Mouse (Mus musculus) layer of hippocampus, adult 2 months (tissue): ENCODE data around the gene Igsf11. TPM values are rescaled to one million over a fixed set of nuclear protein-coding genes. Genes with fewer than 3 reads are reported as not detected.

Source experiments
- DNase-seq, 2 experiments: peaks; one replicate each; pipeline ENCODE4 v3.0.0; 2022; ENCODE audit warnings: low spot score in 2 of 2
- H3K27ac ChIP-seq: fragments of 200-600 bp; 2 replicates; pipeline ENCODE4 v1.8.1; 2022
- H3K4me3 ChIP-seq: fragments of 200-600 bp; 2 replicates; pipeline ENCODE4 v1.8.1; 2022; ENCODE audit warnings: mild to moderate bottlenecking
- CTCF ChIP-seq: fragments of 200-600 bp; conservative IDR thresholded peaks from 2 replicates; pipeline ENCODE4 v1.8.1; 2022; ENCODE audit warnings: antibody characterized with exemption, mild to moderate bottlenecking, moderate library complexity
- total RNA-seq, 2 experiments: library from RNA; stranded (reverse); gene quantifications; 2 replicates each; pipeline ENCODE4 v1.2.3; 2021

The Igsf11 gene
- total RNA-seq, 2 experiments from 2014 or later: 44.7 to 50.7 TPM

DNA sequence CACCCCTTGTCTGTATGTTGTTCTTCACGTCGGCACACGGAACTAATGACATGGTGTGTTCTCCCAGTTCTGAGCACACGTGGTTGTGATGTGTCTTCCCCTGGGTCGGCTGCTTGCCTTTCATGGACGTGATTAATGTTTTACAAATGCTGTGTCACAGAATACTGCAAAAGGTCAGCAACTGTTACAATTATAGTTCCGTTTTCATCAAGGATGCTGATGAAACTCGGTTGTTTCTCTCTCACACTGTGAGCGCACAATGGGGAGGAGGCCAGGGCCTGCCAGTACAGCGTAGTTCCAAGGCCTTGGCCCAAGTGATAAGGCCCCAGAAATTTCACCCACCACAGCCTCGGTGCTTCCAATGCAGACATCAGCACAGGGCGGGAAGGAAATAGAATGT, 17.0 kb downstream of the Igsf11 start:
- peak overlapping the region; percentile 72 for H3K27ac ChIP-seq
- TF ChIP-seq CTCF: no peak
- no peak for DNase-seq
- no peak overlapping the region for H3K4me3 ChIP-seq

DNA sequence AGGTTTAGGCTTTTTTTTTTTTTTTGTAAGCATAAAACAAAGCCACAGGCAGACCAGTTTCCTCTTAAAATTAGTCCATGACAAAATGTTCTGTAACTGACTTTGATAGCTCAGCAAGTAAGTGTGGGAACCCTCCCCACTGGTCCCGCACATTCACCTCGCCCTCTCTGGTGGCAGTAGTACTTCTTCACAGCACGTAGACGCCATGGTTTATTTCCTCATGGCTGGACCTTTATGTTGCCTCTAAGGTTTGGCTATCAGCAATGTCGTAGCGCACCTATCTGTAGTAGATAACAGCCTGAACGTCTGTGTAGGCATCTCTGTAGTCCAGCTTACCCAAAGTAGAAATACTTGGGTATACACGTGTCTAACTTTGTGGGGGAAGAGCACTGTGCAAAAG, 17.6 kb downstream of the Igsf11 start:
- peak overlapping the region; percentile 72; the same call in 1 of the 2 replicates for H3K27ac ChIP-seq
- no peak for DNase-seq
- TF ChIP-seq CTCF: no peak

DNA sequence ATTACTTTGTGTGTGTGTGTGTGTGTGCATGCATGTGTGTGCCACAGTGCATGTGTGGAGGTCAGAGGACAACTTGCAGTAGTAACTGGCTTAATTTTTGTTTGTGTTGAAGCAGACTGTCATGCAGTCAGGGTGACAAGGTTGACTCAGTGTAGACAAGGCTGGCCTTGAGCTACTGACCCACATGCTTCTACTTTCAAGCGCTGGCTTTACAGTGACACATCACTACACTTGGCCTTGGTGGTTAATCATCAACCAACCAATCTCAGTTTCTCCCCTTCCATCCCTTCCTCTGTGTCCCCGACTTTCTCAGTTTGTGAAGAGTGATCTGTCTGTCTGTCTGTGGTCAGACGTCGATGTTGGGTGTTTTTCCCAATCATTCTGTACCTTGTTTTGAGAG, 23.0 kb downstream of the Igsf11 start:
- no peak for DNase-seq

More for the DNA sequence above, 17.6 kb downstream of the Igsf11 start:
- H3K4me3 ChIP-seq: no peak overlapping the region

DNA sequence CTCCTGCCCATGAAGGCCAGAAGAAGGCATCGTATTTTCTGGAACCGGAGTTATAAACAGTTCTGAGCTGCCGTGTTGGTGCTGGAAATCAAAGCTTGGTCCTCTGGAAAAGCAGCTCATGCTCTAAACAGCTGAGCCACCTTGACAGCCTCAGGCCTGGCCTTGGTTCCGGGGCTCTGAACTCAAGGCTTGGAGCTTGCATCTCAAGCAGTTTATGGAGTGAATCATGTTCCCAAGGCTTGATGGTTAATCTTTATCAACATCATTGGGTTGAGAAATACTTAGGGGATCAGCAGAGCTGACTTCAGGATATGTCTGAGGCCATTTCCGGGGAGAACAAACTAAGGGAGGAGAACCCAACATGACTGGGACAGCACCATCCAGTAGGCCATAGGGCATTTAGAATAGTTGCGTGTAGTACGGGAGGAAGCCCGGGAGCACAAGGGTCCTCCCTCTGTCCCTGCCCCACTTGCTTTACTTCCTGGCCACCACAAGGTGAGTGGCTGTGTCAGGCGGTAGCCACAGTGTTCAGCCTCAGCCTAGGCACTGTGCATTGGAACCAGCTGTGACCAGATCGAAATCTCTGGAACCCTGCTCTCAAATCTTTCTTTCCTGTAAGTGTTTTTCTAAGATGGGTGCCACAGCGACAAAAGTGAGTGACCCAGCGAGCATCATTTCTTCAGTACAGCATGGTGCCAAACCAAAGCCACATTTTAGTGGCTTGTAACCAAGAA, 23.7 kb downstream of the Igsf11 start:
- Histone ChIP-seq H3K4me3 (no peak overlapping the region), H3K27ac (peak overlapping the region; percentile 85)
- DNase-seq: no peak
- TF ChIP-seq CTCF: no peak

More for the DNA sequence above, 23.0 kb downstream of the Igsf11 start:
- no peak overlapping the region for H3K4me3 ChIP-seq
- no peak for TF ChIP-seq CTCF
- no peak overlapping the region; the same call in 1 of the 2 replicates for H3K27ac ChIP-seq

DNA sequence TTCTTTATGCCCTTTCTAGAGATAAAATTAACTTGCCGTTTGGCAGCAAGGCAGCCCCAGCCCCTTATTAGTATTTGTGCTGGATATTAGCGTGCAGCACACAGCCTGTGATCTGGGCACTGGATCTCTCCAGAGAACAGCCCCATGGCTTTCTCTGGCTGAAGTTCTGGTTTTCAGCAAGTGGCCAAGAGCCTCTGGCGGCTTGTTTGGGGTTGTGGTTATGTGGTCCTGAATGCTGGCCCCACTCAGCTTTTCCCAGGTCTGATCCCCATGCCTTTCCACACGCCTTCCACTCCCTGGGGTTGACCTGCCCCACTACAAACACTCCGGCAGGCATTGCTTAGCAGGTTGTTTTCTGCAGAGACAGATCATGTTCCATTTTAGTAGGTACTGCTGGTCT, 24.4 kb downstream of the Igsf11 start:
- Histone ChIP-seq H3K4me3 (no peak overlapping the region), H3K27ac (peak overlapping the region; percentile 85)
- no peak for DNase-seq
- 0 out of 2 replicates have a peak, but pooled peaks have one; percentile 16 for TF ChIP-seq CTCF

DNA sequence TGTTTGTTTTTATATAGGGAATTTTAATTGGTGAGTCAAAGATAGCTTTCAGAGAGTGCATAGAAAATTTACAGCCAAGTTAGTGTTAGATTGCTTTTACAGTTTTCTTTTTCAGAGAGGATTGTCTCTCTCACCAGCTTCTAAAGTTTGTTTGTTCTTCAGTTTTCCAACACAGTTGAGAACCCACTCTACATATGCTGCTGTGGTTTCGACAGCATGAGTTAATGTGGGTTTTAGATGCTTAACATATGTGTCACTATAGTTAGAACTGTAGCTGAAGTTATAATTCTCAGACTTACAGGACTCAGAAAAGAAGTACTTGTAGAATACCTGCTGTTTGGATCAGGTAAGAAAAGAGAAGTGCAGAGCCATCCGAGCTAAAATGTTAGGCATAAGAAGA, 25.6 kb downstream of the Igsf11 start:
- Histone ChIP-seq H3K4me3 (no peak overlapping the region), H3K27ac (peak overlapping the region; percentile 85)
- TF ChIP-seq CTCF: no peak
- peak in 1 of 2 experiments; percentile 8 for DNase-seq

DNA sequence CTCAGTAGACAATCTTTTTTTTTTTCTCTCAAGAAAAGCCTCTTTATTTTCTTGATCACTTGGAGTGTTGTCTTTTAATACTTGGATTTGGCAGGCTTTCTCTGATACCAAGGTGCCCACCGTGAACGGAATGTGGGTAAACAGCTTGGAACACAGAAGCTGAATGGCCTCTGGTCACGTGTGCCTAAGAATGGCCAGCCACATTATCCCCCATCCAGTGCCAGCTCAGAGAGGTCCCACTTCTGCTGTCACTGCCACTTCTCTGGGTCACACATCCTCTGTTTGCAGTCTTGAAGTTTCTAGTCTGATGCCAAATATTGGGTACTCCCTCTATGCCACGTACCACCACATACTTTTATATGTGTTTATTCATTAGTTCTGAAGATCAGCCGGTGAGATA, 28.0 kb downstream of the Igsf11 start:
- Histone ChIP-seq H3K27ac (peak overlapping the region; percentile 85), H3K4me3 (no peak overlapping the region)
- no peak for TF ChIP-seq CTCF
- DNase-seq: no peak

DNA sequence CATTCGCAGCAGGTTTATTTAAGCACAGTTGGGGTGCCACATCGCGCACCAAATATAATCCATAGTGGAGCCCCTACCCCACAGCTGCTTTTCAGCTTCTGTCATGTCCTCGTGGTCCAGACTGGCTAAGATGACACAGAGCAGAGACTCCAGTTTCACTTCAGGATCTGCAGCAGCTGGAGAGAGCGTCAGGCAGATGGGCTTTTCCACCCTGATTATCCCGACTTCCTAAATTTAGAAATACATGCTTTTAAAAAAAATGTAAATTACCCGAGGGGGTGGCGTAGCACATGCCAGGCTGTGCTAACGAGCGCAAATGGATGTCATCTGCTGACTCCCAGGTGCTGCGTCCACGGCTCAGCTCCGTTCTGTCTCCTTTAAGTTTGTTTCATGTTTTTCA, 32.5 kb downstream of the Igsf11 start:
- H3K4me3 ChIP-seq: peak overlapping the region; percentile 28

DNA sequence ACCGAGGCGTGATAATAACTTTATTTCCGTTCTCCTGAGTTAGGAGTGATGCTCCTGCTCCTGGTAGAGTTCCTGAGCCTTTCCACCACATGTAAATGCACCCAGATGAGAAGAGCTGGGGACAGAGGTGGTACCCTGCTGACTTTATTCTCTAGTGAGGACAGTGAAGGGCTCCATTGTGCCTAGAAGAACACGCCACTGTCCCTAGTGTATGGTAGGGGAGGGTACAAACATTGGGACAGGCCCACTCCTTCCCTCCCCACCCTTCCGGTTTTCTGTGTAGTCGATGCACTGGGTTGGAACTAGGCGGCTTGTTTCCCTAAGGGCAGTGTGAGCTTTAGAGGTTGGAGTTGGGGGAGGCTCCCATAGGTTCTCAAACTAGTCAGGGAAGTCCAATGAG, 36.3 kb downstream of the Igsf11 start:
- DNase-seq: no peak
- TF ChIP-seq CTCF: no peak
- Histone ChIP-seq H3K27ac (peak overlapping the region; percentile 87), H3K4me3 (no peak overlapping the region)

More for the DNA sequence above, 32.5 kb downstream of the Igsf11 start:
- TF ChIP-seq CTCF: no peak
- peak; percentile 73 to 83 for DNase-seq
- H3K27ac ChIP-seq: peak overlapping the region; percentile 89

DNA sequence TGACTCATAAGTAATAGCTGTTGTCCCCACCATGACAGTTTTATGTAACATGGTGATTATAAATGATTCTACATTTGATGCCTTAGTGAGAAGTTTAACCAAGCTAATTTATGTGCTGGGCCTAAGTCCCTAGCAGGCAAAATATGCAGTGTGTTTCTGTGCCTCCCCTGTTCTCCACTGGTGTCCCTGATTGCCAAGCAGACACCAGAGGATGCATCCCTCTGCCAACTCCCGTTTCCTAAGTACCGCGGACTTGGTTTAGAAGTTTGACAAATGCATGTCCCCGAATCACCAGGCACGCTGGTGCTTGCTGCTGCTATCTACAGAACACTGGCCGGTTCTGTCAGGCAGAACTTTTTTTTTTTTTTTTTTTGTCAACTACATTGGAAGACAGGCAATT, 39.0 kb downstream of the Igsf11 start:
- H3K27ac ChIP-seq: peak overlapping the region; percentile 87
- DNase-seq: no peak
- H3K4me3 ChIP-seq: no peak overlapping the region
- TF ChIP-seq CTCF: no peak

DNA sequence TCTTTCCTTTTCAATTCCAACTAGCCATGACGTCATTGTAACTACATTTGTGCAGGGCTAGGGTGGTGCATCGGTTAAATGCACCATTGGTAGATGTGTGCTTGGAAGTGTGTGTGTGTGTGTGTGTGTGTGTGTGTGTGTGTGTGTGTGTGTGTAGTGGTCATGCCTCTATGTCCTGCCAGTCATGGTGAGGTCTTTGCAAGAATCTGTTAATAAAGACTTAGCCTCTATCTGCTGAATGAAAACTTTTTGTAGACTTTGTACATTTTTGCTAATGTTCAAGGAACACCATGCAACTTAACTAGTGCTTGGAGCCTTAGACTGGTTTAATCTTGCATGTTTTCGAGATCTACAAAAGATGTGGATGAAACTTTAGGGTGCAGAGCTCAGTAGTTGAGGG, 48.3 kb downstream of the Igsf11 start:
- Histone ChIP-seq H3K27ac (peak overlapping the region; percentile 90), H3K4me3 (no peak overlapping the region; the same call in 1 of the 2 replicates)
- TF ChIP-seq CTCF: no peak
- DNase-seq: no peak

DNA sequence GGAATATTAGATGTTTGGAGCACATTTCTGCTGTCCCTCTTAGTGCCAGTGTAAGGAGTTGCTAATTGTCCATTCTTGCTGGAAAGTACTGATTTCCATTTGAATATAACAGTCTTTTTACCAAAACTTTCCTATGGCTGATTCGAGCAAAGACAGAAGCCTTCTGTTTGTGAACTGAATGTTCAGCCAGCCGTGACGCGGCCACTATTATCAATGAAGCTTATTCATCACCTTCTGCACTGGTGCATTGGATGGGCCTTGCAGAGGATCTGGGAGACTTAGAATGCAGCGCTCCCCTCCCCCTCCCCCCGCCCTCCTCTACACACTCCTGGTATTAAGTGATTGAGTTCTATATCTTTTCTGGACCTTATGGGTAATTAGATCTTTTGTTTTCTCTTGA, 48.8 kb downstream of the Igsf11 start:
- peak; percentile 69 to 80 for DNase-seq
- no peak for TF ChIP-seq CTCF
- peak overlapping the region; percentile 90 for H3K27ac ChIP-seq
- H3K4me3 ChIP-seq: no peak overlapping the region; the same call in 1 of the 2 replicates

DNA sequence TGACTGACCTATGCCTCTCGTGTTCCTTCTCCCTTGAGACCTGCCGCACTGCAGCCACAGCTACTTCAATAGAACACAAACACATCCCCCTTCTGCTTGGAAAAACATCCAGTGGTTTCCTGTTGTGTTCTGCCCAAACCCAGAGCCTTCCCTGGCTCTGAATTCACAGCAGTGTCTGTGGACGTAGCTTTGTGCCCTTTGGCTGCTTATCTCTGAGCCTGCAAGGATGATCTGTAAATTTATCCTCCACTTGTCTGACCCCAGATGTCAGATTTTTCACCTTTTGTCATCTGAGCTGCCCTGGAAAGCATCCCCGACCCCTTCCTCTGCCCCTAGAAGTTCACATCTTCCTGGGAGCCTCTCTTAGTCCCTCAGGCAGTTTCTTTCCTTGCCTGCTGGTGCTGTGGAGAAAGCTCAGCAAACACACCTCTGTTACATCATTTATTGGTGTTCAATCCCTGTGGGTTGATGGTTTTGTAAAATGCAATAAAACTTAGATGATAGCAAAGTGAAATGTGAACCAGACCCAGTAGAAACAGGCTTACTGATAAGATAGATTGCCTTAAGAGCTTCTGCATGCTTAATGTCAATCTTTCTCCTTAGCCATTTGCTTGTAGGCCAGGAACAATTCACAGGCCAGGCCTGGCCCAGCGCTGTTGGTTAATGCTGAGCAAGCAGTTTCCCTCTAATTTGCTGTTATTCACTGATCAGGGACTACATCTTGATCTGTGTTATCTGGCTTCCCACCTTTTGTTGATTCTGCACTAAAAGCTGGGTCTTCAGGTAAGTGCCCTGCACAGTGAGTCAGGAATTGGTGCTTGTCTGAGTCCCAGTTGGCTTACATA, 51.5 kb downstream of the Igsf11 start:
- Histone ChIP-seq H3K27ac (peak overlapping the region; percentile 90), H3K4me3 (no peak overlapping the region)
- no peak for DNase-seq
- no peak for TF ChIP-seq CTCF
